Mouse (Mus musculus) kidney, adult 9 months (tissue): ENCODE results near the gene Map3k21.

Experiments
- DNase-seq: peaks from one replicate; pipeline ENCODE4 v3.0.0; 2022

Gene Map3k21

GRCm38 (mm10) chr8:125910365-125911228 lies at the start of gene Map3k21:
TSS of gene Map3k21 (plus strand) at chr8:125910450.
- DNase-seq: no peak

- no peak for DNase-seq
These were observed 44.1 kb upstream of the Map3k21 start for GRCm38 (mm10) chr8:125866125-125866524.

GRCm38 (mm10) chr8:125868552-125868951 lies 41.7 kb upstream of the Map3k21 start:
- DNase-seq: no peak

- no peak for DNase-seq
These were observed 40.5 kb upstream of the Map3k21 start for GRCm38 (mm10) chr8:125869739-125870138.

- no peak for DNase-seq
These were observed 40.0 kb upstream of the Map3k21 start for GRCm38 (mm10) chr8:125870179-125870702.

GRCm38 (mm10) chr8:125870821-125871321 lies 39.4 kb upstream of the Map3k21 start:
- DNase-seq: peak; percentile 63

GRCm38 (mm10) chr8:125872501-125873249 lies 37.6 kb upstream of the Map3k21 start:
- DNase-seq: no peak

GRCm38 (mm10) chr8:125873250-125873534 lies 37.1 kb upstream of the Map3k21 start:
- DNase-seq: no peak

GRCm38 (mm10) chr8:125880447-125880846 lies 29.8 kb upstream of the Map3k21 start:
- no peak for DNase-seq

GRCm38 (mm10) chr8:125887549-125887948 lies 22.7 kb upstream of the Map3k21 start:
- DNase-seq: peak; percentile 42

- no peak for DNase-seq
These were observed 20.3 kb upstream of the Map3k21 start for GRCm38 (mm10) chr8:125889920-125890319.

- no peak for DNase-seq
These were observed 12.9 kb upstream of the Map3k21 start for GRCm38 (mm10) chr8:125897388-125897787.

- DNase-seq: no peak
These were observed 12.1 kb upstream of the Map3k21 start, which contains the start of gene Pcnx2 for GRCm38 (mm10) chr8:125897868-125898788. TSS of gene Pcnx2 (minus strand) at chr8:125898317.

GRCm38 (mm10) chr8:125898899-125899298 lies 11.4 kb upstream of the Map3k21 start:
- no peak for DNase-seq

GRCm38 (mm10) chr8:125901167-125901566 lies 9.1 kb upstream of the Map3k21 start:
- DNase-seq: no peak

- no peak for DNase-seq
These were observed 7.7 kb upstream of the Map3k21 start for GRCm38 (mm10) chr8:125902521-125902920.

- DNase-seq: no peak
These were observed 4.9 kb upstream of the Map3k21 start for GRCm38 (mm10) chr8:125905341-125905740.

GRCm38 (mm10) chr8:125907311-125907710 lies 2.9 kb upstream of the Map3k21 start:
- DNase-seq: no peak

GRCm38 (mm10) chr8:125909661-125910364 lies 437 bp upstream of the Map3k21 start:
- DNase-seq: peak; percentile 97

- no peak for DNase-seq
These were observed 955 bp downstream of the Map3k21 start for GRCm38 (mm10) chr8:125911229-125911580.

- no peak for DNase-seq
These were observed 3.0 kb downstream of the Map3k21 start for GRCm38 (mm10) chr8:125913206-125913605.

- no peak for DNase-seq
These were observed 4.1 kb downstream of the Map3k21 start for GRCm38 (mm10) chr8:125914386-125914785.
